Mouse (Mus musculus) embryonic fibroblast, embryonic 13.5 days (primary cell): ENCODE results near the gene Cdh13. TPM values are rescaled to one million over a fixed set of nuclear protein-coding genes. Genes with fewer than 3 reads are reported as not detected.

Experiments used
- H3K27ac ChIP-seq: 2 replicates; pipeline ENCODE4 v1.5.1; 2012; ENCODE audit warnings: low read length, control low read depth, inconsistent platforms; ENCODE audit not compliant: insufficient read depth
- H3K4me1 ChIP-seq: 2 replicates; pipeline ENCODE4 v1.6.1; 2011; ENCODE audit warnings: low read length; ENCODE audit not compliant: control insufficient read depth, insufficient read depth
- H3K4me3 ChIP-seq: 2 replicates; pipeline ENCODE4 v1.5.1; 2011; ENCODE audit warnings: mild to moderate bottlenecking, control low read depth, low read length; ENCODE audit not compliant: insufficient read depth
- CTCF ChIP-seq: IDR thresholded peaks from 2 replicates; pipeline ENCODE4 v1.5.1; 2011; ENCODE audit warnings: mild to moderate bottlenecking, control low read depth, low read length, moderate library complexity, borderline replicate concordance; ENCODE audit not compliant: insufficient read depth
- POLR2A ChIP-seq: IDR thresholded peaks from 2 replicates; pipeline ENCODE4 v1.6.1; 2011; ENCODE audit warnings: low read depth, mild to moderate bottlenecking, control low read depth, low read length, moderate library complexity
- polyA plus RNA-seq: library from polyadenylated mRNA; stranded (reverse); fragments of >200 nt; gene quantifications from 2 replicates; pipeline ENCODE4 v1.2.4, GENCODE M21; 2011; ENCODE audit warnings: low read depth; ENCODE audit not compliant: missing spikeins, insufficient read length

The Cdh13 gene
- polyA plus RNA-seq, 1 experiment, result 19.8 TPM

DNA sequence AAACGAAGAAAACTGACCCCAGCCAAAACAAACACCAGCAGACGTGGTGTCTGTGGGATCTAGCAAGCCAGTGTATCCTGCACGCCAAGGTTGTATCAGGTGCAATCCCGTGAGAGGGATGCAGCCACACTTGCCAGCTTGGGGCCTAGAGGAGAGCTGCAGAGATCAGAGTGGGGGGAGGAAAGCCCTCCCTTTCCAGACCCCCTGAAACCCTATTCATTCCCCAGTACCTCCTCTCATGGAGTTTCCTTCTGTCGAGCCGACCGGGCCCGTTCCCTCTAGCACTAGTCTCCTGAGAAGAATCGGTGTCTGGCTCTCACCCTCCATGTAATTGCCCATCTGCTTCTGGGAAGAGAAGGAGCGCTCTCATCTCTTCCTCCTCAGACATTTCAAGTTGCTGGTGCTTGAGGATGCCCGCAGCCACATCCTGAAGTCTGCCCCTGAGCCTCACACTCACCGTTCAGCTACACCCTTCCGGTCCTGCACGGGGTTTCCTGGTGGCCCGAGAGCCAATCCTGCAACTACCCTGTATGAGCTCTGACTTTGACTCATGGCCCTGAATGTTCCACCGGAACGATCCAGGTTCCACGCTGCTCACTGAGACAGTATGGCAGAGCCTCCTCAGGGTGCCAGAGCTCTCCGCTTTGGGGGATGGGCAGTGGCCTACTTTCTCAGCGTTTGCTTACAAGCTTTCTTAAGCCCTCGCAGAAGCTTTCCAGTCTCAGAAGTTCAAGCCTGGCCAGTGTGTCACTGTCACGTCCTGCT is 351.9 kb downstream of the Cdh13 start:
- H3K4me1 ChIP-seq, result no peaks in the 10 kb centered on the region
- no peak overlapping the region for H3K4me3 ChIP-seq
- no peak overlapping the region for H3K27ac ChIP-seq
- TF ChIP-seq CTCF (no peak), POLR2A (no peak)

DNA sequence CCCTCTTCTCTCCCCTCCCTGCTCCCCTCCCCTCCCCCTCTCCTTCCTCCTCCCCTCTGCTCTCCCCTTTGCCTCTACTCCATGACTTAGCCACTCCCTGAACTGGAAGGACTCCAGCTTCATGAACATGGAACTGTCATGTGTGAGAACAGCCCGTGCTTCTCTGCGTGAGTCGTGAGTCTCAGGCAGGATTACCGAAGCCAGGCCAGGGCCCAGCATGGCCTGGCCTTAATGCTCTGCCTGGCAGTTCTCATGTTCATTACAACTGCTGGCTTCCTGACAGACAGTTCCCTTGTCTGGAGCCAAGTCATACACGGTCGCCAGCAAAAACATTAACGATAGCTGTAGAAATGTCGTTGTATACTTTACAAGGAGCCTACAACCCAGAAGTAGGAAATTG is 356.1 kb downstream of the Cdh13 start:
- Histone ChIP-seq H3K27ac (no peak overlapping the region), H3K4me1 (no peaks in the 10 kb centered on the region), H3K4me3 (no peak overlapping the region)
- TF ChIP-seq POLR2A, result no peak
- TF ChIP-seq CTCF, result no peak

DNA sequence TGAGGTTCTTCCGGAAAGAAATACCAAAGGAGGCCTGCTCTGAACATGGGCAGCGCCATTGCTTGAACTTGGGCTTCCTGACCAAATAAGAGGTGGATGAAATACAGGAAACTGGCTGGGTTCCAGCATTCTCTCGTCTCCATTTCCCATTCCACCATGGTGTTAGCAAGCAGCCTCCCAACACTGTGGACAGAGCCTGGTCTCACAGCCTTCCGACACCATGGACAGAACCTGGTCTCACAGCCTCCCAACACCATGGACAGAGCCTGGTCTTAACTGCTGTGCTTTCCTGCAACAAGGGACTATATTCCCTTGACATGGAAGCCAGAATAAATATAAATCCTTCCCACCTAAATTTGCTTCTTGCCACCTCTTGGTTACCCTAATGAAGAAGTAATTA is 358.3 kb downstream of the Cdh13 start:
- Histone ChIP-seq H3K4me3 (no peak overlapping the region), H3K27ac (no peak overlapping the region), H3K4me1 (no peaks in the 10 kb centered on the region)
- no peak for TF ChIP-seq POLR2A
- no peak for TF ChIP-seq CTCF

DNA sequence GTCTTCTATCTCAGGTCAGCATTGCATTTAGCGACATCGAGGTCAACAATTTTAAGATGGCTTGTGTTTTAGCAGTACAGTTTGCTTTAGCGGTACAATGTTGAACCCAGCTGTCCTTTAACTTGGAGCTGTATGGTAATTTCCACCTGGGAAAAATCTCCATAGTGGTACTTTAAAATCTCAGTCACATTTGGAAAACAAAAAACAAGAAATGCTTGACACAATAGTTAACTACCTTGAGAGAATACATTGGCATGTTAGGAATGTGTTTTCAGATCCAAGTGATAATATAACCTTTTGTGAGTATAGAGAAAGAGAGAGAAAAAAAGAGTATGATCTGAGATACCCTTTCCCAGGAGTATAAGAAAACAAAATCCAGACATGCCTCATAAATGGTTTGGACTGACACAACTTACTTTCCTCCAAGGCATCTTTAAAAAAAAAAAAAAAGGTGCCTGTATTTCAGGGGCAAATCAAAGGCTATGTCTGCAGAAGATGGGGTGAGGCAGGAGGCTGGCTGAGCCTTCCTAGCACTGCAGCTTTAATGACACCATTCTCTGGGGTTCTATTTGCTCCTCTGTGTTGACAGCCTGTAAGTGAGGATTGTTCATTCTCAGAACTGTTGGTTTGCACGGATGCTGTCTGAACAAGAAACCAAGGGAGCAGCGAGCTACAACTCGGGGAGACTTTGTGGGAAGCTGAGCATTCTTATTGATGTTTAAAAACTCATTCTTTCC is 365.4 kb downstream of the Cdh13 start:
- Histone ChIP-seq H3K4me3 (no peak overlapping the region), H3K27ac (no peak overlapping the region), H3K4me1 (no peaks in the 10 kb centered on the region)
- TF ChIP-seq POLR2A (no peak), CTCF (no peak)

DNA sequence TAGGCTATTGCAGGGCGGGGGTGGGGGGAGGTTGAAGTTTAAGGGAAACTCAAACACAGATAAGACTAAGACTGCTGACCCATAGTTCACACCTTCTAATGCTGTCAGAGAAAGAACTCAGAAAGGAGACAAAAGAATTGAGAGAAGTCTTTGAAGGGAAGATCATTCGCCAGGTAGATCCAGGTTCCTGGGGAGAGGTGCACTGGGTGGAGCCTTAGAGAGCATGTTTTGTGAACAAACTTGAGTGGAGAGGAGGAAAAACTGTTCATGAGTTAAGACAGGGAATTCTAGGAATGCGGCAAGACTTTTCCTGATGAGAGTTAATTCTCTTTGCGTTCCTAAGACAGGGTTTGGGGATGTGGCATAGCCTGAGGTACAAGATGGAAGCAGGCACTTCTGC is 366.4 kb downstream of the Cdh13 start:
- no peak overlapping the region for H3K27ac ChIP-seq

DNA sequence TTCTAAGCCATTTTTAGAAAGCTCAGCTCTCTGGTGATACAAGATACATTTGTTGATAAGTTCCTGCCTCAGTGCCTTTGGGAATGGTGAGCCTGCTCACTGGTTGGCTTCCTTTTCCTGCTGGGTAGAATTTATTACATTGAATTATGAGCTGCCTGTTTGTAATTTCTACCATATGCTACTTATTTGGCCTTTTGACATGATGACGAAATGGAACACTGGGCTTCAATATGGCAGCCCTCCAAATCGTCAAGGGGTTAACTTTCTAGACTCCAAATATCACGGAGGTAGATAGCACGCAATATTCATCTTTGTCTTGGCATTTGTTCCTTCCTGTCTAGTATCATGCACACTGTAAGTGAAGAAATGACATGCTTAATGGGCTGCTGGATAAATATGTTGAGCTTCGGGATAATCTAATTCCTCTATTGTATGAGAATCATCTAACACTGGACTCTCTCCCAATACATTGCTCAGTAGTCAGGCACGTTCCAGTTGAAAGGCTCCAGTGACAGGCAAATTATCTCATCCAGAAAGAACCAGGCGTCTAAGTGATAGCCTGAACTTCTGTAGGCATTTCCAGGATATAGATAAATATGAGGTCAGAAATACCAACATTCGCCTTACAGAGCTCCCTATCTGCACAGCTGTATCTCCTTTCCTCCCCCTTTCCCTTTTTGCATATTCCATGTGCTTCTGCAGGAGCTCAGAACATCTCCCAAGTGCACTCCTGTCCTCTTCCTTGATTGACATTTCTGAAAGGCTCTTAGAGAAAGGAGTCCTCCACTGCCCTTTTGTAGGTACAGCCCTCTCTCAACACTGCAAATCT is 378.7 kb downstream of the Cdh13 start:
- TF ChIP-seq POLR2A, result no peak
- TF ChIP-seq CTCF, result no peak
- no peak overlapping the region for H3K27ac ChIP-seq
- no peak overlapping the region for H3K4me3 ChIP-seq
- H3K4me1 ChIP-seq, result no peaks in the 10 kb centered on the region

More for the DNA sequence above, 366.4 kb downstream of the Cdh13 start:
- H3K4me1 ChIP-seq, result no peaks in the 10 kb centered on the region
- no peak overlapping the region for H3K4me3 ChIP-seq
- TF ChIP-seq POLR2A (no peak), CTCF (no peak)

DNA sequence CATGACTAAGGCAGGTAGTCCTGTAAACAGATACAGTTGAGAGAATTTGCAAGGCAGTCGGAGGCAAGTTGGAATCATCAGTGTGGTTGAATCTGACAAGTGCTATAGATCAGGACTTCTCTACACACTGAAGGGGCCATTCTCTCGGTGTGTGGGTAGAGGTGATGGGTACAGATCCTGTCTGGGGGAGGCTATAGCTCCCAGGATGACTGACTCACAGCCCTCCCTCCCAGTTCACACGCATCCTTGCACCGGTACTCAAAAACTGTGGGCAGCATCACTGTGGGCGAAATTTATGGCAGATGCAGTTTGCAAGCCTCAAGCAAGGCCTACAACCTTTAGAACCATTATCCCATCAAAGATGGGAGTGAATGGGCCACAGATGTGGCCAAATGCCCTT is 381.5 kb downstream of the Cdh13 start:
- H3K27ac ChIP-seq, result no peak overlapping the region
- H3K4me1 ChIP-seq, result no peaks in the 10 kb centered on the region
- no peak for TF ChIP-seq POLR2A
- no peak for TF ChIP-seq CTCF
- no peak overlapping the region for H3K4me3 ChIP-seq

DNA sequence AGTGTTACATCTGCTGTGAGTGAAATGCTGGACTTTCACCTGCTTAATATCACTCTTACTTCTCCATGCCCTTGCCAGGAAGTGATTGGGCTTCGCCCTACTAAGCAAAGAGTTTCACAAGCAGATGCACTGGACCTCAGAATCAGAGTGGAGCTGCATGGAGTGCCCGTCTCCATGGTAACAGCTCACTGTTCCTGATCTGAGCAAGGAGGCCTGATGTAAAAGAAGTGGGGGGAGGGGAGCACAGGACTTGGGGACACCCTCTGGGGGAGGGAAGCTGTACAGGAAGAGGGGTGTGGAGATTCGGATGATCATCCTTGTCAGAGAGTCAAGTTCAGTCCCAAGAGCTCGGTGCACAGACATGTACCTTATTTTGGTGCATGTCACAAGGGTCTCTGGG is 384.2 kb downstream of the Cdh13 start:
- Histone ChIP-seq H3K4me1 (no peaks in the 10 kb centered on the region), H3K27ac (no peak overlapping the region), H3K4me3 (no peak overlapping the region)
- no peak for TF ChIP-seq POLR2A
- no peak for TF ChIP-seq CTCF

DNA sequence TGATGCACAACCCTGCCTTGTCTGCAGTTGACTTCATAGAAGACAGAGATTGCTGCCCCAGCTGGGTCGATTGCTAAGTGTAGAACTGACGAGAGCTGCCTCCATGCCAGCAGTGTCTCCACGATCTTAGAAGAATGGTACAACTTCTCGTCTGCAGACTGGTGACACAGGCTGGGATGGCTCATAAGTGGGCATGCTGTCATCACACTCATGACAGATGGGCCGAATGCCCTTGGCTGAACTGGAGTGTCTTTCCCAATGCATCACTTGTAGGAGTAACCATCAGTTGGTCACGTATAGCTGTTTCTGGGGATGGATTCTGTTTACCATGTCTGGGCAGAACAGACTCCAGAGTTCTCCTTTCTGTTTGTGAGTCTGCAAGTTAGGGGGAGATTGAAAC is 392.7 kb downstream of the Cdh13 start:
- TF ChIP-seq POLR2A, result no peak
- no peak for TF ChIP-seq CTCF
- no peak overlapping the region for H3K4me3 ChIP-seq
- no peaks in the 10 kb centered on the region; the same call in 1 of the 2 replicates for H3K4me1 ChIP-seq
- no peak overlapping the region for H3K27ac ChIP-seq

DNA sequence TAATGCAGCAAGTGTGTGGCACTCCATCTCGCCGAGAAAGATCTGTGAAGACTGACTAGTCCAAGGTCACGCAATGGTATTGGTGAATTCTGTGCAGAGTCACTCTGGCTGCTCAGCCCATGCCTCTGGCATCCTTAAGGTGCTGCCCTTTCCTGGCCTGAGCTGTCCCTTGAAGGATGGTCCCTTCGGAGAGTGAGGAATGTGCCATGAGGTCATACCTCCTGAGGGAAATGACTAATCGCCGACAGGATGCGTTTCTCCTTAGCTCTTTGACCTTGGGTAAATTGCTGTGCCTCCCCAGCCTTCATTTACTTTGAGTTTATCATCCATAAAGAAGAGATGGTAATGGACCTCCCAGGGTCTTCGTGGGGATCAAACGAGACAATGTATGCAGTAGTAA is 395.8 kb downstream of the Cdh13 start:
- Histone ChIP-seq H3K4me3 (no peak overlapping the region), H3K27ac (no peak overlapping the region), H3K4me1 (no peaks in the 10 kb centered on the region; the same call in 1 of the 2 replicates)
- no peak for TF ChIP-seq CTCF
- TF ChIP-seq POLR2A, result no peak
